Mouse (Mus musculus) B cell, adult (primary cell): Measurements from ENCODE around the gene B2m. TPM values are rescaled to one million over a fixed set of nuclear protein-coding genes. Genes with fewer than 3 reads are reported as not detected.

Source experiments
- total RNA-seq: library from RNA; stranded (reverse); gene quantifications from 4 replicates; pipeline ENCODE4 v1.2.4, GENCODE M21; 2023; ENCODE audit not compliant: inconsistent age

B2m gene
- 1,673 to 1,804 TPM (median 1,715 TPM) in 4 replicates for total RNA-seq

GRCm38 (mm10) chr2:122147508-122148241 is at the start of gene B2m:
Gene B2m, plus strand, starts transcription at chr2:122147686.

GRCm38 (mm10) chr2:122117961-122118958 is 29.2 kb upstream of the B2m start, which contains the start of gene Spg11:
Gene Spg11, minus strand, starts transcription at chr2:122118386.

GRCm38 (mm10) chr2:122160680-122161079 is 13.2 kb downstream of the B2m start, which contains the start of gene Trim69:
Gene Trim69, plus strand, starts transcription at chr2:122160700.

GRCm38 (mm10) chr2:122186106-122186505 is 38.6 kb downstream of the B2m start, which contains the start of the genes Patl2 and Terb2:
Gene Patl2, minus strand, starts transcription at chr2:122186189.
Gene Terb2, plus strand, starts transcription at chr2:122186272.

Other genes with a start within 250 kb of the B2m start
- gene Ctdspl2, start 191.7 kb upstream of the B2m start, total RNA-seq: 37.8 to 43.2 TPM (median 42.4 TPM) in 4 replicates
- not detected in 4 replicates for gene Mageb3, start 191.6 kb upstream of the B2m start, total RNA-seq
- 35.7 to 41.9 TPM (median 38.1 TPM) in 4 replicates for gene Eif3j1, start 119.1 kb upstream of the B2m start, total RNA-seq
- 27.8 to 32.9 TPM (median 31.7 TPM) in 4 replicates for gene Spg11, start 29.3 kb upstream of the B2m start, total RNA-seq
- gene Trim69, start 13.0 kb downstream of the B2m start, total RNA-seq: 0.61 to 1.5 TPM (median 0.87 TPM) in 4 replicates
- gene Patl2, start 38.5 kb downstream of the B2m start, total RNA-seq: not detected in 4 replicates
- gene Terb2, start 38.6 kb downstream of the B2m start, total RNA-seq: not detected in 4 replicates
- 5.5 to 8.5 TPM (median 6.1 TPM) in 4 replicates for gene Sord, start 87.1 kb downstream of the B2m start, total RNA-seq
- not detected in 4 replicates for gene Duox2, start 150.8 kb downstream of the B2m start, total RNA-seq
- not detected in 4 replicates for gene Duoxa2, start 151.2 kb downstream of the B2m start, total RNA-seq
- not detected in 4 replicates for gene Duoxa1, start 166.0 kb downstream of the B2m start, total RNA-seq
- not detected in 4 replicates for gene Duox1, start 168.0 kb downstream of the B2m start, total RNA-seq
- gene Shf, start 221.5 kb downstream of the B2m start, total RNA-seq: 4.1 to 5.4 TPM (median 4.3 TPM) in 4 replicates